Mouse (Mus musculus) spleen, postnatal 0 days (tissue): ENCODE data around the gene Olfr1321. TPM values are rescaled to one million over a fixed set of nuclear protein-coding genes. Genes with fewer than 3 reads are reported as not detected.

Experiments used
- polyA plus RNA-seq: library from polyadenylated mRNA; unstranded; fragments of >200 nt; fragmentation: Nextera tagmentation; extraction: Ambion mirVana; gene quantifications from 2 replicates; pipeline ENCODE4 v1.2.1, GENCODE M21; 2015

Gene Olfr1321
- not detected in 2 replicates for polyA plus RNA-seq

GRCm38 (mm10) chrX:49734959-49735358 lies at the start of gene Olfr1321:
TSS of gene Olfr1321 (minus strand) at chrX:49735059.

Other genes starting within 250 kb of the Olfr1321 start
- gene Olfr1320, start 62.7 kb downstream of the Olfr1321 start, polyA plus RNA-seq, result not detected in 2 replicates
- 0.29 and 0.34 TPM in 2 replicates for gene Igsf1, start 62.7 kb upstream of the Olfr1321 start, polyA plus RNA-seq
- not detected in 2 replicates for gene Olfr1322, start 156.4 kb upstream of the Olfr1321 start, polyA plus RNA-seq